In genomic region chr1:75692781-75693180, GRCm38 (mm10) we compare ENCODE assay signal across 12 mouse cellular contexts.
A peak's percentile ranks its signal among the peaks of the same experiment; 100 is the strongest.
DNase-seq lines count a peak whose midpoint lies in the region; ATAC-seq lines count a peak whose summit lies in the region.
"Had no signal": no experiment of that assay in that cellular context is flagged by ENCODE, and none has a peak within 500 bp of the region (broad histone marks: within the 10 kb centered on the region; RNA-seq: fewer than 3 reads in every experiment).

No protein-coding gene starts in this region.

- no peaks in the 10 kb centered on the region for H3K27me3 ChIP-seq in heart, embryonic 12.5 days (replicated peaks)
- no peaks in the 10 kb centered on the region for H3K27me3 ChIP-seq in heart, embryonic 10.5 days (ENCODE audit: insufficient read depth, poor library complexity, severe bottlenecking)
- H3K27me3 ChIP-seq in midbrain, embryonic 13.5 days = peaks cover 6% of the 10 kb centered on the region; the same call in 1 of the 2 replicates
- no peaks in the 10 kb centered on the region for H3K27me3 ChIP-seq in midbrain, embryonic 14.5 days (ENCODE audit: control insufficient read depth, insufficient read depth, low read length)
- no peaks in the 10 kb centered on the region for H3K27me3 ChIP-seq in forebrain, embryonic 15.5 days
- H3K27me3 ChIP-seq: liver, embryonic 13.5 days had no signal

- H3K36me3 ChIP-seq in heart, embryonic 12.5 days = no peaks in the 10 kb centered on the region
- H3K36me3 ChIP-seq in heart, embryonic 10.5 days = no peaks in the 10 kb centered on the region
- no peaks in the 10 kb centered on the region for H3K36me3 ChIP-seq in midbrain, embryonic 13.5 days
- H3K36me3 ChIP-seq in midbrain, embryonic 14.5 days (ENCODE audit: control insufficient read depth, insufficient read depth, low read length) = no peaks in the 10 kb centered on the region
- H3K36me3 ChIP-seq in forebrain, embryonic 15.5 days = no peaks in the 10 kb centered on the region
- H3K36me3 ChIP-seq: liver, embryonic 13.5 days had no signal

- H3K4me1 ChIP-seq in heart, embryonic 12.5 days (replicated peaks) = peaks cover 8% of the 10 kb centered on the region; the same call in 1 of the 2 replicates
- H3K4me1 ChIP-seq in heart, embryonic 10.5 days = peaks cover 4% of the 10 kb centered on the region; the same call in 1 of the 2 replicates
- H3K4me1 ChIP-seq in midbrain, embryonic 13.5 days (replicated peaks) = peaks cover 4% of the 10 kb centered on the region; the same call in 1 of the 2 replicates
- no peaks in the 10 kb centered on the region for H3K4me1 ChIP-seq in midbrain, embryonic 14.5 days (ENCODE audit: control insufficient read depth, insufficient read depth, low read length)
- H3K4me1 ChIP-seq in forebrain, embryonic 15.5 days = peaks cover 17% of the 10 kb centered on the region
- H3K4me1 ChIP-seq: liver, embryonic 13.5 days had no signal

- ATAC-seq in heart, embryonic 12.5 days (ENCODE audit: insufficient number of reproducible peaks, low FRiP score) = no peak
- ATAC-seq in midbrain, embryonic 13.5 days = peak; percentile 20; the same call in 1 of the 2 replicates
- ATAC-seq in midbrain, embryonic 14.5 days (ENCODE audit: low FRiP score, low TSS enrichment) = no peak
- peak; percentile 91 for ATAC-seq in forebrain, embryonic 15.5 days (replicated peaks)
- ATAC-seq in inflammation-experienced regulatory T-cells, adult 6 months = no peak

- no peak overlapping the region for H3K4me3 ChIP-seq in heart, embryonic 12.5 days
- H3K4me3 ChIP-seq in heart, embryonic 10.5 days = no peak overlapping the region
- no peak overlapping the region for H3K4me3 ChIP-seq in midbrain, embryonic 13.5 days (replicated peaks)
- no peak overlapping the region for H3K4me3 ChIP-seq in midbrain, embryonic 14.5 days (replicated peaks; ENCODE audit: low read depth, low read length)
- H3K4me3 ChIP-seq in forebrain, embryonic 15.5 days = no peak overlapping the region
- H3K4me3 ChIP-seq: liver, embryonic 13.5 days had no signal

- 88% methylated on average over 1 of the region's 1 CpGs for WGBS in heart, embryonic 12.5 days
- 59% methylated on average over 1 of the region's 1 CpGs for WGBS in heart, embryonic 10.5 days
- 71% methylated on average over 1 of the region's 1 CpGs for WGBS in midbrain, embryonic 13.5 days
- 91% methylated on average over 1 of the region's 1 CpGs for WGBS in midbrain, embryonic 14.5 days
- 33% methylated on average over 1 of the region's 1 CpGs for WGBS in forebrain, embryonic 15.5 days

- H3K4me2 ChIP-seq in heart, embryonic 12.5 days = no peak overlapping the region
- no peak overlapping the region for H3K4me2 ChIP-seq in midbrain, embryonic 13.5 days (replicated peaks)
- H3K4me2 ChIP-seq in midbrain, embryonic 14.5 days (ENCODE audit: low read length) = no peak overlapping the region
- H3K4me2 ChIP-seq in forebrain, embryonic 15.5 days (replicated peaks) = no peak overlapping the region
- H3K4me2 ChIP-seq: liver, embryonic 13.5 days had no signal

- H3K9ac ChIP-seq in heart, embryonic 12.5 days = no peak overlapping the region
- H3K9ac ChIP-seq in midbrain, embryonic 13.5 days (replicated peaks) = no peak overlapping the region
- H3K9ac ChIP-seq in midbrain, embryonic 14.5 days (replicated peaks; ENCODE audit: low read length) = no peak overlapping the region
- H3K9ac ChIP-seq in forebrain, embryonic 15.5 days (replicated peaks) = no peak overlapping the region
- H3K9ac ChIP-seq: liver, embryonic 13.5 days had no signal

- DNase-seq in heart, embryonic 10.5 days (ENCODE audit: low spot score) = no peak
- DNase-seq in midbrain, embryonic 14.5 days = no peak
- DNase-seq in telencephalon, adult 2 months (ENCODE audit: low read depth, low spot score) = peak; percentile 68
- DNase-seq in thymus, adult 18-20 months = no peak
- DNase-seq: adrenal gland, adult 2 months; kidney, adult 8-10 months; liver, embryonic 13.5 days had no signal

- 0 out of 2 replicates have a peak overlapping the region, but pooled peaks have one; percentile 38 for H3K27ac ChIP-seq in heart, embryonic 12.5 days (ENCODE audit: poor library complexity, severe bottlenecking)
- no peak overlapping the region for H3K27ac ChIP-seq in heart, embryonic 10.5 days
- H3K27ac ChIP-seq in midbrain, embryonic 13.5 days = no peak overlapping the region
- no peak overlapping the region for H3K27ac ChIP-seq in midbrain, embryonic 14.5 days (replicated peaks; ENCODE audit: low read depth, low read length)
- peak overlapping the region; percentile 60; the same call in 1 of the 2 replicates for H3K27ac ChIP-seq in forebrain, embryonic 15.5 days (replicated peaks)
- H3K27ac ChIP-seq: liver, embryonic 13.5 days; macrophage had no signal

- no peaks in the 10 kb centered on the region for H3K9me3 ChIP-seq in heart, embryonic 12.5 days (replicated peaks)
- no peaks in the 10 kb centered on the region for H3K9me3 ChIP-seq in heart, embryonic 10.5 days
- no peaks in the 10 kb centered on the region for H3K9me3 ChIP-seq in midbrain, embryonic 13.5 days
- no peaks in the 10 kb centered on the region for H3K9me3 ChIP-seq in midbrain, embryonic 14.5 days (ENCODE audit: control insufficient read depth, low read length)
- no peaks in the 10 kb centered on the region for H3K9me3 ChIP-seq in forebrain, embryonic 15.5 days
- H3K9me3 ChIP-seq: liver, embryonic 13.5 days had no signal

Comparison
In these comparisons a context has a peak if more than half of its experiments do, and no peak if none do; other contexts are left out.
1. ATAC-seq: peak in midbrain, embryonic 13.5 days (single experiment) and forebrain, embryonic 15.5 days (single experiment); none in heart, embryonic 12.5 days (single experiment), midbrain, embryonic 14.5 days (single experiment) and inflammation-experienced regulatory T-cells, adult 6 months (single experiment).
2. H3K27ac ChIP-seq: peak in heart, embryonic 12.5 days (single experiment) and forebrain, embryonic 15.5 days (single experiment); none in heart, embryonic 10.5 days (single experiment), midbrain, embryonic 13.5 days (single experiment) and midbrain, embryonic 14.5 days (single experiment).